Mouse (Mus musculus): Measurements from ENCODE around the gene Hs3st3a1.

DNA sequence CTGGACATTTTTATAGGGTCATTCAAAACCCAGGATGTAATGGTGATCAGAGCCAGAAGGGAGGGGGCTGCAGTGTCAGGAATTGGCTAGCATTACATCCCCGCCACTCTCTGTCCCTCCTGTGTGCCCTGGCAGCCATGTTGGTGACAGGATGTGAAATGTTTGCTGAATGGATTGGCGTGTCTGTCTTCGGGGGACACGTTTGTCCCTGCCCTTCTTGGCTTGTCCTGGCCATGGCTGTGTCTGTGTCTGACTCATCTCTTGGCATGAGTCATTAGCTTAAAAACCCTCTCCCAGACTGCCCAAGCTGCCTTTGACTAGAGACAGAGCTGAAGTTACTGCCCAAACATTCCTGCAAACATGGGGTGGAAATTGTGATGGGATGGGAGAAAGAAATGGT, 33.6 kb downstream of the Hs3st3a1 start:
- no peak for TF ChIP-seq POLR2A (IDR thresholded peaks at IDR 0.05; ENCODE audit: borderline replicate concordance, control insufficient read depth, low read depth, low read length)
- no peak for TF ChIP-seq CTCF (IDR thresholded peaks at IDR 0.05; ENCODE audit: control insufficient read depth, insufficient read depth, low read length)

Data from bone marrow, adult 2 months (tissue).